Mouse (Mus musculus): Measurements from ENCODE around the gene Meox1. TPM values are rescaled to one million over a fixed set of nuclear protein-coding genes. Genes with fewer than 3 reads are reported as not detected.

Gene Meox1
- polyA plus RNA-seq, 2 experiments: 15.2 to 20.8 TPM

- no peak for TF ChIP-seq POLR2A (IDR thresholded peaks at IDR 0.05; ENCODE audit: borderline replicate concordance, extremely low read depth, insufficient read depth, insufficient read length)
- no peaks in the 10 kb centered on the region for H3K9me3 ChIP-seq (ENCODE audit: control insufficient read depth, low read length)
- H3K36me3 ChIP-seq (ENCODE audit: control insufficient read depth, insufficient read depth, low read length): no peaks in the 10 kb centered on the region
- H3K27ac ChIP-seq (replicated peaks; ENCODE audit: low read depth, low read length): no peak overlapping the region
- no peak overlapping the region for H3K4me2 ChIP-seq (replicated peaks; ENCODE audit: low read depth, low read length, severe bottlenecking)
- no peak for ATAC-seq (ENCODE audit: low FRiP score, low read depth)
- no peak for DNase-seq (ENCODE audit: low spot score)
- no peak overlapping the region for H3K9ac ChIP-seq (ENCODE audit: low read depth, low read length, severe bottlenecking)
- 48% methylated on average over 4 of the region's 4 CpGs for WGBS
- H3K4me3 ChIP-seq (replicated peaks; ENCODE audit: low read length): no peak overlapping the region
- H3K27me3 ChIP-seq (ENCODE audit: control insufficient read depth, insufficient read depth, low read length): peaks cover 8% of the 10 kb centered on the region
- H3K4me1 ChIP-seq (ENCODE audit: control insufficient read depth, insufficient read depth, low read length): no peaks in the 10 kb centered on the region
These were observed 37.8 kb upstream of the Meox1 start for GRCm38 (mm10) chr11:101931978-101932377.

- no peak for TF ChIP-seq POLR2A (IDR thresholded peaks at IDR 0.05; ENCODE audit: borderline replicate concordance, extremely low read depth, insufficient read depth, insufficient read length)
These were observed 34.0 kb upstream of the Meox1 start for GRCm38 (mm10) chr11:101928030-101928762.

GRCm38 (mm10) chr11:101926951-101927589 is 32.9 kb upstream of the Meox1 start:
- DNase-seq (ENCODE audit: low spot score) (no peak), ATAC-seq (ENCODE audit: low FRiP score, low read depth) (no peak)
- WGBS: 76% methylated on average over 10 of the region's 10 CpGs
- H3K4me2 ChIP-seq (replicated peaks; ENCODE audit: low read depth, low read length, severe bottlenecking): no peak overlapping the region
- no peak overlapping the region for H3K9ac ChIP-seq (ENCODE audit: low read depth, low read length, severe bottlenecking)
- H3K27ac ChIP-seq (replicated peaks; ENCODE audit: low read depth, low read length): no peak overlapping the region
- no peak for TF ChIP-seq POLR2A (IDR thresholded peaks at IDR 0.05; ENCODE audit: borderline replicate concordance, extremely low read depth, insufficient read depth, insufficient read length)
- no peaks in the 10 kb centered on the region for H3K4me1 ChIP-seq (ENCODE audit: control insufficient read depth, insufficient read depth, low read length)
- H3K27me3 ChIP-seq (ENCODE audit: control insufficient read depth, insufficient read depth, low read length): no peaks in the 10 kb centered on the region
- no peaks in the 10 kb centered on the region for H3K9me3 ChIP-seq (ENCODE audit: control insufficient read depth, low read length)
- H3K36me3 ChIP-seq (ENCODE audit: control insufficient read depth, insufficient read depth, low read length): no peaks in the 10 kb centered on the region
- no peak overlapping the region for H3K4me3 ChIP-seq (replicated peaks; ENCODE audit: low read length)

More at GRCm38 (mm10) chr11:101928030-101928762, 34.0 kb upstream of the Meox1 start:
- no peaks in the 10 kb centered on the region for H3K36me3 ChIP-seq (ENCODE audit: control insufficient read depth, insufficient read depth, low read length)
- H3K4me1 ChIP-seq (ENCODE audit: control insufficient read depth, insufficient read depth, low read length): no peaks in the 10 kb centered on the region
- H3K4me3 ChIP-seq (replicated peaks; ENCODE audit: low read length): no peak overlapping the region
- no peak for ATAC-seq (ENCODE audit: low FRiP score, low read depth)
- WGBS: 24% methylated on average over 25 of the region's 25 CpGs
- no peak overlapping the region for H3K27ac ChIP-seq (replicated peaks; ENCODE audit: low read depth, low read length)
- no peak overlapping the region for H3K9ac ChIP-seq (ENCODE audit: low read depth, low read length, severe bottlenecking)
- no peaks in the 10 kb centered on the region for H3K27me3 ChIP-seq (ENCODE audit: control insufficient read depth, insufficient read depth, low read length)
- H3K4me2 ChIP-seq (replicated peaks; ENCODE audit: low read depth, low read length, severe bottlenecking): no peak overlapping the region
- H3K9me3 ChIP-seq (ENCODE audit: control insufficient read depth, low read length): no peaks in the 10 kb centered on the region
- no peak for DNase-seq (ENCODE audit: low spot score)

- H3K27me3 ChIP-seq (ENCODE audit: control insufficient read depth, insufficient read depth, low read length): no peaks in the 10 kb centered on the region
- no peaks in the 10 kb centered on the region for H3K9me3 ChIP-seq (ENCODE audit: control insufficient read depth, low read length)
- H3K4me2 ChIP-seq (replicated peaks; ENCODE audit: low read depth, low read length, severe bottlenecking): no peak overlapping the region
- no peak overlapping the region for H3K9ac ChIP-seq (ENCODE audit: low read depth, low read length, severe bottlenecking)
- TF ChIP-seq POLR2A (IDR thresholded peaks at IDR 0.05; ENCODE audit: borderline replicate concordance, extremely low read depth, insufficient read depth, insufficient read length): no peak
- no peaks in the 10 kb centered on the region for H3K4me1 ChIP-seq (ENCODE audit: control insufficient read depth, insufficient read depth, low read length)
- no peaks in the 10 kb centered on the region for H3K36me3 ChIP-seq (ENCODE audit: control insufficient read depth, insufficient read depth, low read length)
- DNase-seq (ENCODE audit: low spot score): no peak
- H3K4me3 ChIP-seq (replicated peaks; ENCODE audit: low read length): no peak overlapping the region
- WGBS: 49% methylated on average over 6 of the region's 6 CpGs
- ATAC-seq (ENCODE audit: low FRiP score, low read depth): no peak
- no peak overlapping the region for H3K27ac ChIP-seq (replicated peaks; ENCODE audit: low read depth, low read length)
These were observed 31.5 kb upstream of the Meox1 start for GRCm38 (mm10) chr11:101925636-101926035.

- Histone ChIP-seq H3K4me1 (ENCODE audit: control insufficient read depth, insufficient read depth, low read length) (no peaks in the 10 kb centered on the region), H3K27ac (replicated peaks; ENCODE audit: low read depth, low read length) (no peak overlapping the region), H3K9ac (ENCODE audit: low read depth, low read length, severe bottlenecking) (no peak overlapping the region), H3K9me3 (ENCODE audit: control insufficient read depth, low read length) (no peaks in the 10 kb centered on the region), H3K4me3 (replicated peaks; ENCODE audit: low read length) (no peak overlapping the region), H3K36me3 (ENCODE audit: control insufficient read depth, insufficient read depth, low read length) (no peaks in the 10 kb centered on the region), H3K27me3 (ENCODE audit: control insufficient read depth, insufficient read depth, low read length) (no peaks in the 10 kb centered on the region), H3K4me2 (replicated peaks; ENCODE audit: low read depth, low read length, severe bottlenecking) (no peak overlapping the region)
- no peak for TF ChIP-seq POLR2A (IDR thresholded peaks at IDR 0.05; ENCODE audit: borderline replicate concordance, extremely low read depth, insufficient read depth, insufficient read length)
- ATAC-seq (ENCODE audit: low FRiP score, low read depth) (no peak), DNase-seq (ENCODE audit: low spot score) (no peak)
- WGBS: 82% methylated on average over 16 of the region's 19 CpGs
These were observed 30.3 kb upstream of the Meox1 start for GRCm38 (mm10) chr11:101924441-101924976.

Measured in limb, embryonic 14.5 days (tissue).